Mouse (Mus musculus): ENCODE results near the gene Srgap3. TPM values are rescaled to one million over a fixed set of nuclear protein-coding genes. Genes with fewer than 3 reads are reported as not detected.

The Srgap3 gene
- polyA plus RNA-seq, 1 experiment from 2014 or later, result 1.0 TPM

GRCm38 (mm10) chr6:112809658-112810520 lies 137.2 kb downstream of the Srgap3 start:
- Histone ChIP-seq H3K4me1 (ENCODE audit: control insufficient read depth, insufficient read depth, low read length) (no peaks in the 10 kb centered on the region), H3K9ac (ENCODE audit: low read length) (no peak overlapping the region), H3K9me3 (replicated peaks; ENCODE audit: control insufficient read depth, low read length) (no peaks in the 10 kb centered on the region), H3K27ac (ENCODE audit: low read length) (no peak overlapping the region), H3K4me2 (ENCODE audit: low read depth, low read length) (no peak overlapping the region), H3K4me3 (ENCODE audit: low read length) (no peak overlapping the region), H3K27me3 (ENCODE audit: control insufficient read depth, insufficient read depth, low read length) (no peaks in the 10 kb centered on the region), H3K36me3 (ENCODE audit: control insufficient read depth, insufficient read depth) (no peaks in the 10 kb centered on the region)
- 74% methylated on average over 15 of the region's 15 CpGs for WGBS
- ATAC-seq (replicated peaks; ENCODE audit: extremely low read depth, insufficient read depth, low FRiP score), result no peak

- Histone ChIP-seq H3K27ac (ENCODE audit: low read length) (no peak overlapping the region), H3K4me3 (ENCODE audit: low read length) (no peak overlapping the region), H3K27me3 (ENCODE audit: control insufficient read depth, insufficient read depth, low read length) (no peaks in the 10 kb centered on the region), H3K9me3 (replicated peaks; ENCODE audit: control insufficient read depth, low read length) (no peaks in the 10 kb centered on the region), H3K4me2 (ENCODE audit: low read depth, low read length) (no peak overlapping the region), H3K4me1 (ENCODE audit: control insufficient read depth, insufficient read depth, low read length) (no peaks in the 10 kb centered on the region), H3K36me3 (ENCODE audit: control insufficient read depth, insufficient read depth) (no peaks in the 10 kb centered on the region), H3K9ac (ENCODE audit: low read length) (no peak overlapping the region)
- WGBS, result 82% methylated on average over 9 of the region's 9 CpGs
- ATAC-seq (replicated peaks; ENCODE audit: extremely low read depth, insufficient read depth, low FRiP score), result no peak
Measured at GRCm38 (mm10) chr6:112808738-112809137, 138.3 kb downstream of the Srgap3 start.

- no peak for ATAC-seq (replicated peaks; ENCODE audit: extremely low read depth, insufficient read depth, low FRiP score)
- H3K9me3 ChIP-seq (replicated peaks; ENCODE audit: control insufficient read depth, low read length), result no peaks in the 10 kb centered on the region
- no peak overlapping the region for H3K4me2 ChIP-seq (ENCODE audit: low read depth, low read length)
- no peaks in the 10 kb centered on the region for H3K4me1 ChIP-seq (ENCODE audit: control insufficient read depth, insufficient read depth, low read length)
- 86% methylated on average over 3 of the region's 3 CpGs for WGBS
- H3K4me3 ChIP-seq (ENCODE audit: low read length), result no peak overlapping the region
- no peaks in the 10 kb centered on the region for H3K36me3 ChIP-seq (ENCODE audit: control insufficient read depth, insufficient read depth)
- H3K27me3 ChIP-seq (ENCODE audit: control insufficient read depth, insufficient read depth, low read length), result no peaks in the 10 kb centered on the region
- no peak overlapping the region for H3K9ac ChIP-seq (ENCODE audit: low read length)
- no peak overlapping the region for H3K27ac ChIP-seq (ENCODE audit: low read length)
Measured at GRCm38 (mm10) chr6:112801917-112802316, 145.1 kb downstream of the Srgap3 start.

GRCm38 (mm10) chr6:112798378-112798777 lies 148.7 kb downstream of the Srgap3 start:
- Histone ChIP-seq H3K9me3 (replicated peaks; ENCODE audit: control insufficient read depth, low read length) (no peaks in the 10 kb centered on the region), H3K4me2 (ENCODE audit: low read depth, low read length) (no peak overlapping the region), H3K27ac (ENCODE audit: low read length) (no peak overlapping the region), H3K36me3 (ENCODE audit: control insufficient read depth, insufficient read depth) (no peaks in the 10 kb centered on the region), H3K4me1 (ENCODE audit: control insufficient read depth, insufficient read depth, low read length) (no peaks in the 10 kb centered on the region), H3K27me3 (ENCODE audit: control insufficient read depth, insufficient read depth, low read length) (no peaks in the 10 kb centered on the region), H3K9ac (ENCODE audit: low read length) (no peak overlapping the region), H3K4me3 (ENCODE audit: low read length) (no peak overlapping the region)
- 83% methylated on average over 5 of the region's 5 CpGs for WGBS
- ATAC-seq (replicated peaks; ENCODE audit: extremely low read depth, insufficient read depth, low FRiP score), result no peak

- 70% methylated on average over 2 of the region's 2 CpGs for WGBS
- ATAC-seq (replicated peaks; ENCODE audit: extremely low read depth, insufficient read depth, low FRiP score), result no peak
- H3K4me3 ChIP-seq (ENCODE audit: low read length), result no peak overlapping the region
Measured at GRCm38 (mm10) chr6:112796607-112797006, 150.5 kb downstream of the Srgap3 start.

GRCm38 (mm10) chr6:112793887-112794286 lies 153.2 kb downstream of the Srgap3 start:
- no peak for ATAC-seq (replicated peaks; ENCODE audit: extremely low read depth, insufficient read depth, low FRiP score)
- Histone ChIP-seq H3K4me2 (ENCODE audit: low read depth, low read length) (no peak overlapping the region), H3K9ac (ENCODE audit: low read length) (no peak overlapping the region), H3K27me3 (ENCODE audit: control insufficient read depth, insufficient read depth, low read length) (no peaks in the 10 kb centered on the region), H3K4me3 (ENCODE audit: low read length) (no peak overlapping the region), H3K4me1 (ENCODE audit: control insufficient read depth, insufficient read depth, low read length) (no peaks in the 10 kb centered on the region), H3K36me3 (ENCODE audit: control insufficient read depth, insufficient read depth) (no peaks in the 10 kb centered on the region), H3K27ac (ENCODE audit: low read length) (no peak overlapping the region), H3K9me3 (replicated peaks; ENCODE audit: control insufficient read depth, low read length) (no peaks in the 10 kb centered on the region)
- 87% methylated on average over 5 of the region's 5 CpGs for WGBS

More at GRCm38 (mm10) chr6:112796607-112797006, 150.5 kb downstream of the Srgap3 start:
- Histone ChIP-seq H3K27me3 (ENCODE audit: control insufficient read depth, insufficient read depth, low read length) (no peaks in the 10 kb centered on the region), H3K9ac (ENCODE audit: low read length) (no peak overlapping the region), H3K4me1 (ENCODE audit: control insufficient read depth, insufficient read depth, low read length) (no peaks in the 10 kb centered on the region), H3K4me2 (ENCODE audit: low read depth, low read length) (no peak overlapping the region), H3K9me3 (replicated peaks; ENCODE audit: control insufficient read depth, low read length) (no peaks in the 10 kb centered on the region), H3K27ac (ENCODE audit: low read length) (no peak overlapping the region), H3K36me3 (ENCODE audit: control insufficient read depth, insufficient read depth) (no peaks in the 10 kb centered on the region)

- Histone ChIP-seq H3K27ac (ENCODE audit: low read length) (no peak overlapping the region), H3K27me3 (ENCODE audit: control insufficient read depth, insufficient read depth, low read length) (no peaks in the 10 kb centered on the region), H3K36me3 (ENCODE audit: control insufficient read depth, insufficient read depth) (no peaks in the 10 kb centered on the region), H3K4me2 (ENCODE audit: low read depth, low read length) (no peak overlapping the region), H3K9ac (ENCODE audit: low read length) (no peak overlapping the region), H3K4me1 (ENCODE audit: control insufficient read depth, insufficient read depth, low read length) (no peaks in the 10 kb centered on the region), H3K4me3 (ENCODE audit: low read length) (no peak overlapping the region), H3K9me3 (replicated peaks; ENCODE audit: control insufficient read depth, low read length) (no peaks in the 10 kb centered on the region)
- WGBS, result 70% methylated on average over 6 of the region's 6 CpGs
- no peak for ATAC-seq (replicated peaks; ENCODE audit: extremely low read depth, insufficient read depth, low FRiP score)
Measured at GRCm38 (mm10) chr6:112789901-112790300, 157.2 kb downstream of the Srgap3 start.

- Histone ChIP-seq H3K4me1 (ENCODE audit: control insufficient read depth, insufficient read depth, low read length) (no peaks in the 10 kb centered on the region), H3K9ac (ENCODE audit: low read length) (no peak overlapping the region), H3K9me3 (replicated peaks; ENCODE audit: control insufficient read depth, low read length) (no peaks in the 10 kb centered on the region), H3K27me3 (ENCODE audit: control insufficient read depth, insufficient read depth, low read length) (no peaks in the 10 kb centered on the region), H3K36me3 (ENCODE audit: control insufficient read depth, insufficient read depth) (no peaks in the 10 kb centered on the region), H3K4me2 (ENCODE audit: low read depth, low read length) (no peak overlapping the region), H3K27ac (ENCODE audit: low read length) (no peak overlapping the region), H3K4me3 (ENCODE audit: low read length) (no peak overlapping the region)
- no peak for ATAC-seq (replicated peaks; ENCODE audit: extremely low read depth, insufficient read depth, low FRiP score)
- 32% methylated on average over 10 of the region's 10 CpGs for WGBS
Measured at GRCm38 (mm10) chr6:112788617-112789016, 158.4 kb downstream of the Srgap3 start.

- ATAC-seq (replicated peaks; ENCODE audit: extremely low read depth, insufficient read depth, low FRiP score), result no peak
- no peaks in the 10 kb centered on the region for H3K36me3 ChIP-seq (ENCODE audit: control insufficient read depth, insufficient read depth)
- 65% methylated on average over 1 of the region's 1 CpGs for whole genome bisulfite sequencing
Measured at GRCm38 (mm10) chr6:112788174-112788573, 158.9 kb downstream of the Srgap3 start.

More at GRCm38 (mm10) chr6:112788174-112788573, 158.9 kb downstream of the Srgap3 start:
- no peak overlapping the region for H3K4me2 ChIP-seq (ENCODE audit: low read depth, low read length)
- no peak overlapping the region for H3K4me3 ChIP-seq (ENCODE audit: low read length)
- no peak overlapping the region for H3K27ac ChIP-seq (ENCODE audit: low read length)
- H3K4me1 ChIP-seq (ENCODE audit: control insufficient read depth, insufficient read depth, low read length), result no peaks in the 10 kb centered on the region
- H3K9ac ChIP-seq (ENCODE audit: low read length), result no peak overlapping the region
- no peaks in the 10 kb centered on the region for H3K9me3 ChIP-seq (replicated peaks; ENCODE audit: control insufficient read depth, low read length)
- H3K27me3 ChIP-seq (ENCODE audit: control insufficient read depth, insufficient read depth, low read length), result no peaks in the 10 kb centered on the region

Measured in heart, embryonic 16.5 days (tissue).